In genomic region chr11:58636376-58636977, GRCm38 (mm10) we compare ENCODE assay signal across 9 mouse cellular contexts. TPM values are rescaled to one million over a fixed set of nuclear protein-coding genes. Genes with fewer than 3 reads are reported as not detected.
DNase-seq lines count a peak whose midpoint lies in the region; ATAC-seq and TF ChIP-seq lines count a peak whose summit lies in the region.
"Had no signal": no experiment of that assay in that cellular context is flagged by ENCODE, and none has a peak within 500 bp of the region (broad histone marks: within the 10 kb centered on the region; RNA-seq: fewer than 3 reads in every experiment).

No protein-coding gene starts in this region.

- peak; percentile 29 for TF ChIP-seq RAD21 in MEL (IDR thresholded peaks at IDR 0.05; ENCODE audit: low read depth, low read length)

- H3K36me3 ChIP-seq in MEL (ENCODE audit: control insufficient read depth in 1 of 2, insufficient read depth in 2 of 2, low read length in 2 of 2) (peaks cover 0 to 8% of the 10 kb centered on the region in 2 experiments; a peak in 2 of 4 replicates), myocyte (ENCODE audit: control insufficient read depth, insufficient read depth) (no peaks in the 10 kb centered on the region)
- H3K36me3 ChIP-seq in heart, postnatal 0 days (replicated peaks; ENCODE audit: control insufficient read depth, insufficient read depth, low read length) = no peaks in the 10 kb centered on the region
- H3K36me3 ChIP-seq in limb, embryonic 11.5 days (ENCODE audit: control insufficient read depth, insufficient read depth, low read length) = no peaks in the 10 kb centered on the region
- H3K36me3 ChIP-seq in thymus, adult 2 months (ENCODE audit: control insufficient read depth, insufficient read depth, low read length) = no peaks in the 10 kb centered on the region
- H3K36me3 ChIP-seq: neural tube, embryonic 13.5 days had no signal

- H3K79me2 ChIP-seq in MEL (ENCODE audit: control insufficient read depth, insufficient read depth, low read length, poor library complexity) = no peaks in the 10 kb centered on the region; the same call in 1 of the 2 replicates
- H3K79me2 ChIP-seq in myocyte (ENCODE audit: control insufficient read depth, insufficient read depth) = no peaks in the 10 kb centered on the region

- H3K4me1 ChIP-seq in MEL (ENCODE audit: control insufficient read depth in 1 of 2, insufficient read depth in 2 of 2, low read length in 2 of 2) = peaks cover 2 to 9% of the 10 kb centered on the region in 2 experiments; a peak in 3 of 4 replicates
- 0 out of 2 replicates have a peak, but pooled peaks cover 7% of the 10 kb centered on the region for H3K4me1 ChIP-seq in heart, postnatal 0 days (ENCODE audit: control insufficient read depth, insufficient read depth)
- H3K4me1 ChIP-seq in limb, embryonic 11.5 days (ENCODE audit: control insufficient read depth, insufficient read depth, low read length) = 0 out of 2 replicates have a peak, but pooled peaks cover 5% of the 10 kb centered on the region
- no peaks in the 10 kb centered on the region for H3K4me1 ChIP-seq in thymus, adult 2 months (replicated peaks; ENCODE audit: control insufficient read depth, insufficient read depth, low read length)

- TF ChIP-seq EP300 in MEL (IDR thresholded peaks at IDR 0.05; ENCODE audit: low read depth in 1 of 2, low read length in 2 of 2) = no peak
- TF ChIP-seq EP300 in heart, postnatal 0 days (IDR thresholded peaks at IDR 0.05; ENCODE audit: low read depth) = no peak

- TF ChIP-seq CTCF in MEL (IDR thresholded peaks at IDR 0.05 in 2 of 3, conservative IDR thresholded peaks at IDR 0.05 in 1 of 3; ENCODE audit: control insufficient read depth in 1 of 3, insufficient read depth in 1 of 3, low read depth in 2 of 3, low read length in 3 of 3, poor library complexity in 1 of 3, severe bottlenecking in 1 of 3) = peak; percentile 37 to 55 (median 48); a peak in 5 of 6 replicates
- TF ChIP-seq CTCF in heart, postnatal 0 days (IDR thresholded peaks at IDR 0.05; ENCODE audit: low read depth) = peak; percentile 72
- TF ChIP-seq CTCF in thymus, adult 2 months (IDR thresholded peaks at IDR 0.05; ENCODE audit: borderline replicate concordance, control insufficient read depth, extremely low read depth, insufficient read depth, low read length, poor library complexity) = peak; percentile 86

- H3ac ChIP-seq in myocyte (ENCODE audit: control insufficient read depth, insufficient read length) = no peak overlapping the region

- H3K4me2 ChIP-seq in heart, postnatal 0 days (ENCODE audit: low read depth, low read length) = no peak overlapping the region
- H3K4me2 ChIP-seq in limb, embryonic 11.5 days (ENCODE audit: low read depth, severe bottlenecking) = no peak overlapping the region
- H3K4me2 ChIP-seq in myocyte (ENCODE audit: low read depth) = peak overlapping the region; percentile 32
- H3K4me2 ChIP-seq: neural tube, embryonic 13.5 days had no signal

- WGBS in heart, postnatal 0 days = 9% methylated on average over 4 of the region's 4 CpGs
- WGBS in limb, embryonic 11.5 days = 17% methylated on average over 3 of the region's 4 CpGs
- 8% methylated on average over 4 of the region's 4 CpGs for WGBS in thymus, adult 2 months

- H3K27me3 ChIP-seq in MEL (ENCODE audit: control insufficient read depth in 1 of 2, insufficient read depth in 2 of 2, low read length in 2 of 2) = no peaks in the 10 kb centered on the region; a peak in 1 of 4 replicates
- peaks cover 34% of the 10 kb centered on the region for H3K27me3 ChIP-seq in heart, postnatal 0 days (ENCODE audit: control insufficient read depth, insufficient read depth, low read length)
- H3K27me3 ChIP-seq in limb, embryonic 11.5 days (ENCODE audit: control insufficient read depth, insufficient read depth, low read length) = peaks cover 2% of the 10 kb centered on the region; the same call in 1 of the 2 replicates
- H3K27me3 ChIP-seq in myocyte (ENCODE audit: control insufficient read depth, insufficient read depth, insufficient read length) = peaks cover 6% of the 10 kb centered on the region
- peaks cover 3% of the 10 kb centered on the region; the same call in 1 of the 2 replicates for H3K27me3 ChIP-seq in thymus, adult 2 months (ENCODE audit: control insufficient read depth, insufficient read depth, low read length)

- H3K27ac ChIP-seq in MEL (ENCODE audit: control insufficient read depth, low read depth, low read length) = no peak overlapping the region
- H3K27ac ChIP-seq in heart, postnatal 0 days (ENCODE audit: low read depth) = no peak overlapping the region
- H3K27ac ChIP-seq in limb, embryonic 11.5 days (replicated peaks; ENCODE audit: low read depth, low read length) = no peak overlapping the region
- no peak overlapping the region for H3K27ac ChIP-seq in thymus, adult 2 months (ENCODE audit: control insufficient read depth, insufficient read depth, low read length)
- H3K27ac ChIP-seq: neural tube, embryonic 13.5 days had no signal

- no peaks in the 10 kb centered on the region for H3K9me3 ChIP-seq in MEL (replicated peaks; ENCODE audit: insufficient read depth, low read length)
- H3K9me3 ChIP-seq in heart, postnatal 0 days (replicated peaks; ENCODE audit: control insufficient read depth, low read length) = no peaks in the 10 kb centered on the region
- H3K9me3 ChIP-seq in limb, embryonic 11.5 days (ENCODE audit: control insufficient read depth, low read length) = no peaks in the 10 kb centered on the region
- H3K9me3 ChIP-seq: neural tube, embryonic 13.5 days had no signal

- H3K9ac ChIP-seq in MEL (ENCODE audit: control insufficient read depth, low read depth, low read length, poor library complexity, severe bottlenecking) = peak overlapping the region; percentile 19
- no peak overlapping the region for H3K9ac ChIP-seq in heart, postnatal 0 days (replicated peaks; ENCODE audit: low read depth, low read length)
- no peak overlapping the region for H3K9ac ChIP-seq in limb, embryonic 11.5 days (ENCODE audit: low read length)

- H3K4me3 ChIP-seq in MEL (ENCODE audit: control insufficient read depth in 1 of 2, insufficient read depth in 1 of 2, low read depth in 2 of 2, low read length in 2 of 2) (peak overlapping the region in 1 of 2 experiments; percentile 36; a peak in 2 of 4 replicates), myocyte (no peak overlapping the region)
- H3K4me3 ChIP-seq in heart, postnatal 0 days (ENCODE audit: low read depth, low read length) = no peak overlapping the region
- H3K4me3 ChIP-seq in limb, embryonic 11.5 days (ENCODE audit: low read depth, low read length) = no peak overlapping the region
- H3K4me3 ChIP-seq in thymus, adult 2 months (ENCODE audit: control insufficient read depth, insufficient read depth, low read length) = no peak overlapping the region
- H3K4me3 ChIP-seq: neural tube, embryonic 13.5 days had no signal

- no peak for ATAC-seq in heart, postnatal 0 days (ENCODE audit: insufficient read depth, low read depth)
- ATAC-seq in limb, embryonic 11.5 days (ENCODE audit: insufficient number of reproducible peaks, low FRiP score, low TSS enrichment, low read depth) = no peak

- peak; percentile 20 for DNase-seq in kidney, adult 18-20 months
- DNase-seq in kidney, adult 11 months = no peak
- DNase-seq in MEL (ENCODE audit: low read depth, low spot score) = peak; percentile 89
- peak; percentile 4 for DNase-seq in cerebellum, adult 9-10 months
- DNase-seq in heart, postnatal 0 days (ENCODE audit: low spot score) = peak; percentile 19
- DNase-seq in limb, embryonic 11.5 days (ENCODE audit: low spot score) = peak; percentile 69
- DNase-seq in thymus, adult 2 months = peak; percentile 54

- TF ChIP-seq POLR2A in MEL (IDR thresholded peaks at IDR 0.05; ENCODE audit: control insufficient read depth in 1 of 2, insufficient read depth in 1 of 2, low read depth in 1 of 2, low read length in 2 of 2, poor library complexity in 1 of 2) = no peak
- no peak for TF ChIP-seq POLR2A in myocyte (IDR thresholded peaks at IDR 0.05; ENCODE audit: insufficient read length, low read depth)
- TF ChIP-seq POLR2A in thymus, adult 2 months (IDR thresholded peaks at IDR 0.05; ENCODE audit: control insufficient read depth, extremely low read depth, insufficient read depth, low read length, poor library complexity) = no peak

RNA-seq across cellular contexts. Expression of gene Trim58, which starts 3.8 kb away (rescaled TPM):
- 4.0 and 5.7 TPM in 2 replicates for total RNA-seq in MEL (2012; rRNA removed)
- polyA plus RNA-seq in MEL (2012; ENCODE audit: insufficient read depth in 1 of 2, insufficient read length in 2 of 2, low read depth in 1 of 2, low replicate concordance in 2 of 2, missing spikeins in 1 of 2) (10 to 100 TPM in 1 of 2 experiments, not detected in 1; 14.1 TPM), myocyte (2012; fragmentation: generic; extraction: Trizol) (not detected)
- not detected in 2 replicates for total RNA-seq in heart, postnatal 0 days (2014; rRNA removed; ENCODE audit: low replicate concordance)
- polyA plus RNA-seq in heart, postnatal 0 days (2015; fragmentation: Nextera tagmentation; extraction: Ambion mirVana) = 0.05 TPM in 1 of 2 replicates, not detected in the other
- polyA plus RNA-seq in limb, embryonic 11.5 days (2014; fragmentation: Nextera tagmentation; extraction: Ambion mirVana) = 0.08 and 0.38 TPM in 2 replicates
- 0.59 and 0.75 TPM in 2 replicates for polyA plus RNA-seq in thymus, adult 2 months (2012; rRNA removed)

RNA-seq across cellular contexts. Expression of gene Olfr323, which starts 6.2 kb away (rescaled TPM):
- not detected in 2 replicates for total RNA-seq in MEL (2012; rRNA removed)
- polyA plus RNA-seq in MEL (2012; ENCODE audit: insufficient read depth in 1 of 2, insufficient read length in 2 of 2, low read depth in 1 of 2, low replicate concordance in 2 of 2, missing spikeins in 1 of 2) (not detected), myocyte (2012; fragmentation: generic; extraction: Trizol) (not detected)
- not detected in 2 replicates for total RNA-seq in heart, postnatal 0 days (2014; rRNA removed; ENCODE audit: low replicate concordance)
- polyA plus RNA-seq in heart, postnatal 0 days (2015; fragmentation: Nextera tagmentation; extraction: Ambion mirVana) = not detected in 2 replicates
- polyA plus RNA-seq in limb, embryonic 11.5 days (2014; fragmentation: Nextera tagmentation; extraction: Ambion mirVana) = not detected in 2 replicates
- polyA plus RNA-seq in thymus, adult 2 months (2012; rRNA removed) = 0.58 TPM in 1 of 2 replicates, not detected in the other
- polyA plus RNA-seq: neural tube, embryonic 13.5 days had no signal

RNA-seq across cellular contexts. Expression of gene 2210407C18Rik, which starts 20.6 kb away (rescaled TPM):
- total RNA-seq in MEL (2012; rRNA removed) = not detected in 2 replicates
- polyA plus RNA-seq in MEL (2012; ENCODE audit: insufficient read depth in 1 of 2, insufficient read length in 2 of 2, low read depth in 1 of 2, low replicate concordance in 2 of 2, missing spikeins in 1 of 2) (not detected), myocyte (2012; fragmentation: generic; extraction: Trizol) (not detected)
- total RNA-seq in heart, postnatal 0 days (2014; rRNA removed; ENCODE audit: low replicate concordance) = not detected in 2 replicates
- not detected in 2 replicates for polyA plus RNA-seq in heart, postnatal 0 days (2015; fragmentation: Nextera tagmentation; extraction: Ambion mirVana)
- not detected in 2 replicates for polyA plus RNA-seq in limb, embryonic 11.5 days (2014; fragmentation: Nextera tagmentation; extraction: Ambion mirVana)
- 3.7 and 5.3 TPM in 2 replicates for polyA plus RNA-seq in thymus, adult 2 months (2012; rRNA removed)
- polyA plus RNA-seq: neural tube, embryonic 13.5 days had no signal

RNA-seq across cellular contexts. Expression of gene Olfr322, which starts 22.1 kb away (rescaled TPM):
- not detected in 2 replicates for total RNA-seq in MEL (2012; rRNA removed)
- polyA plus RNA-seq in MEL (2012; ENCODE audit: insufficient read depth in 1 of 2, insufficient read length in 2 of 2, low read depth in 1 of 2, low replicate concordance in 2 of 2, missing spikeins in 1 of 2) (not detected), myocyte (2012; fragmentation: generic; extraction: Trizol) (not detected)
- total RNA-seq in heart, postnatal 0 days (2014; rRNA removed; ENCODE audit: low replicate concordance) = not detected in 2 replicates
- polyA plus RNA-seq in heart, postnatal 0 days (2015; fragmentation: Nextera tagmentation; extraction: Ambion mirVana) = not detected in 2 replicates
- not detected in 2 replicates for polyA plus RNA-seq in limb, embryonic 11.5 days (2014; fragmentation: Nextera tagmentation; extraction: Ambion mirVana)
- 0.07 TPM in 1 of 2 replicates, not detected in the other for polyA plus RNA-seq in thymus, adult 2 months (2012; rRNA removed)
- polyA plus RNA-seq: neural tube, embryonic 13.5 days had no signal

RNA-seq across cellular contexts. Expression of gene Olfr324, which starts 41.6 kb away (rescaled TPM):
- total RNA-seq in MEL (2012; rRNA removed) = not detected in 2 replicates
- polyA plus RNA-seq in MEL (2012; ENCODE audit: insufficient read depth in 1 of 2, insufficient read length in 2 of 2, low read depth in 1 of 2, low replicate concordance in 2 of 2, missing spikeins in 1 of 2) (not detected), myocyte (2012; fragmentation: generic; extraction: Trizol) (not detected)
- not detected in 2 replicates for total RNA-seq in heart, postnatal 0 days (2014; rRNA removed; ENCODE audit: low replicate concordance)
- not detected in 2 replicates for polyA plus RNA-seq in heart, postnatal 0 days (2015; fragmentation: Nextera tagmentation; extraction: Ambion mirVana)
- polyA plus RNA-seq in limb, embryonic 11.5 days (2014; fragmentation: Nextera tagmentation; extraction: Ambion mirVana) = not detected in 2 replicates
- not detected in 2 replicates for polyA plus RNA-seq in thymus, adult 2 months (2012; rRNA removed)
- polyA plus RNA-seq: neural tube, embryonic 13.5 days had no signal
